Mouse (Mus musculus) gastrocnemius, postnatal 4 days (tissue): ENCODE results near the gene Smarca2. TPM values are rescaled to one million over a fixed set of nuclear protein-coding genes. Genes with fewer than 3 reads are reported as not detected.

Experiments used
- DNase-seq, 2 experiments: peaks; one replicate each; pipeline ENCODE4 v3.0.0; 2021 to 2022; ENCODE audit warnings: low spot score in 2 of 2, mixed read lengths in 2 of 2
- long read RNA-seq, 2 experiments: library from polyadenylated mRNA; stranded (forward); transcript quantifications; one replicate each; pipeline ENCODE4 v2.0.0; 2021
- total RNA-seq, 2 experiments: library from RNA; stranded (reverse); gene quantifications; 2 replicates each; pipeline ENCODE4 v1.2.3; 2021

Smarca2 gene
- 10 to 100 TPM; 63.8 to 75.7 TPM for total RNA-seq
- long read RNA-seq, experiment 1, full-length matches to known transcripts, result 10 of 50 reads
- long read RNA-seq, experiment 1, partial matches to known transcripts, result 15 of 50 reads
- long read RNA-seq, experiment 1, other reads (novel, unspliced or antisense), result 25 of 50 reads
- long read RNA-seq, experiment 2, full-length matches to known transcripts, result 7 of 55 reads
- long read RNA-seq, experiment 2, partial matches to known transcripts, result 13 of 55 reads
- long read RNA-seq, experiment 2, other reads (novel, unspliced or antisense), result 35 of 55 reads

GRCm38 (mm10) chr19:26604755-26605300 lies at the start of gene Smarca2:
Smarca2 (plus strand) TSS chr19:26605050.
- DNase-seq, result peak; percentile 97 to 99

- DNase-seq, result no peak
Measured at GRCm38 (mm10) chr19:26564850-26565249, 40.0 kb upstream of the Smarca2 start.

- DNase-seq, result no peak
Measured at GRCm38 (mm10) chr19:26566109-26566508, 38.7 kb upstream of the Smarca2 start.

- DNase-seq, result no peak
Measured at GRCm38 (mm10) chr19:26568236-26568635, 36.6 kb upstream of the Smarca2 start.

- no peak for DNase-seq
Measured at GRCm38 (mm10) chr19:26568941-26569340, 35.9 kb upstream of the Smarca2 start.

GRCm38 (mm10) chr19:26569461-26569860 lies 35.4 kb upstream of the Smarca2 start:
- DNase-seq, result no peak

GRCm38 (mm10) chr19:26579645-26580044 lies 25.2 kb upstream of the Smarca2 start:
- DNase-seq, result no peak

GRCm38 (mm10) chr19:26580061-26580460 lies 24.8 kb upstream of the Smarca2 start:
- no peak for DNase-seq

- DNase-seq, result no peak
Measured at GRCm38 (mm10) chr19:26594661-26595060, 10.2 kb upstream of the Smarca2 start.

GRCm38 (mm10) chr19:26601459-26601858 lies 3.4 kb upstream of the Smarca2 start:
- no peak for DNase-seq

GRCm38 (mm10) chr19:26603296-26603860 lies 1.5 kb upstream of the Smarca2 start:
- no peak for DNase-seq

GRCm38 (mm10) chr19:26603906-26604754 lies 720 bp upstream of the Smarca2 start:
- DNase-seq, result peak in 1 of 2 experiments; percentile 29

- DNase-seq, result peak; percentile 50 to 69
Measured at GRCm38 (mm10) chr19:26605438-26606320, 829 bp downstream of the Smarca2 start.

- peak; percentile 49 to 64 for DNase-seq
Measured at GRCm38 (mm10) chr19:26606321-26607155, 1.7 kb downstream of the Smarca2 start.

GRCm38 (mm10) chr19:26607156-26607536 lies 2.3 kb downstream of the Smarca2 start:
- DNase-seq, result peak; percentile 55 to 70

GRCm38 (mm10) chr19:26607551-26608433 lies 2.9 kb downstream of the Smarca2 start:
- DNase-seq, result peak; percentile 24 to 58

- no peak for DNase-seq
Measured at GRCm38 (mm10) chr19:26608434-26608812, 3.6 kb downstream of the Smarca2 start.

- no peak for DNase-seq
Measured at GRCm38 (mm10) chr19:26609637-26610036, 4.8 kb downstream of the Smarca2 start.

GRCm38 (mm10) chr19:26612995-26613394 lies 8.1 kb downstream of the Smarca2 start:
- DNase-seq, result no peak
